Mouse (Mus musculus) intestine, embryonic 15.5 days (tissue): ENCODE data around the gene Otos. TPM values are rescaled to one million over a fixed set of nuclear protein-coding genes. Genes with fewer than 3 reads are reported as not detected.

Experiments
- ATAC-seq: fragments of 200-750 bp; cut with Nextera tagmentation; 2 replicates; pipeline ENCODE4 v1.8.0; 2017; ENCODE audit warnings: moderate TSS enrichment, moderate library complexity
- H3K27ac ChIP-seq: fragments of 300-500 bp; sonication (generic); 2 replicates; pipeline ENCODE4 v1.5.1; 2015; ENCODE audit warnings: mild to moderate bottlenecking, inconsistent platforms
- H3K27me3 ChIP-seq: fragments of 300-500 bp; sonication (generic); replicated peaks from 2 replicates; pipeline ENCODE4 v1.6.1; 2015; ENCODE audit warnings: inconsistent platforms
- H3K36me3 ChIP-seq: fragments of 300-500 bp; sonication (generic); 2 replicates; pipeline ENCODE4 v1.6.1; 2015; ENCODE audit warnings: inconsistent platforms
- H3K4me1 ChIP-seq: fragments of 300-500 bp; sonication (generic); replicated peaks from 2 replicates; pipeline ENCODE4 v1.6.1; 2015; ENCODE audit warnings: inconsistent platforms
- H3K4me2 ChIP-seq: fragments of 300-500 bp; sonication (generic); replicated peaks from 2 replicates; pipeline ENCODE4 v1.6.1; 2015; ENCODE audit warnings: mild to moderate bottlenecking, inconsistent platforms
- H3K4me3 ChIP-seq: fragments of 300-500 bp; sonication (generic); replicated peaks from 2 replicates; pipeline ENCODE4 v1.5.1; 2015; ENCODE audit warnings: inconsistent platforms
- H3K9ac ChIP-seq: fragments of 300-500 bp; sonication (generic); 2 replicates; pipeline ENCODE4 v1.6.1; 2015; ENCODE audit warnings: inconsistent platforms
- H3K9me3 ChIP-seq: fragments of 300-500 bp; sonication (generic); 2 replicates; pipeline ENCODE4 v1.6.1; 2016; ENCODE audit warnings: inconsistent platforms
- WGBS: fragments of 180-500 bp; shearing (Covaris S2); methylation state at CpG from one replicate; pipeline ENCODE4 v1.1.7; 2015; 5-methylcytosine and 5-hydroxymethylcytosine counted together
- polyA plus RNA-seq: library from polyadenylated mRNA; unstranded; fragments of >200 nt; fragmentation: Nextera tagmentation; extraction: Ambion mirVana; gene quantifications from 2 replicates; pipeline ENCODE4 v1.2.1, GENCODE M21; 2015

The Otos gene
- polyA plus RNA-seq, 1 experiment from 2014 or later = 0.15 TPM

DNA sequence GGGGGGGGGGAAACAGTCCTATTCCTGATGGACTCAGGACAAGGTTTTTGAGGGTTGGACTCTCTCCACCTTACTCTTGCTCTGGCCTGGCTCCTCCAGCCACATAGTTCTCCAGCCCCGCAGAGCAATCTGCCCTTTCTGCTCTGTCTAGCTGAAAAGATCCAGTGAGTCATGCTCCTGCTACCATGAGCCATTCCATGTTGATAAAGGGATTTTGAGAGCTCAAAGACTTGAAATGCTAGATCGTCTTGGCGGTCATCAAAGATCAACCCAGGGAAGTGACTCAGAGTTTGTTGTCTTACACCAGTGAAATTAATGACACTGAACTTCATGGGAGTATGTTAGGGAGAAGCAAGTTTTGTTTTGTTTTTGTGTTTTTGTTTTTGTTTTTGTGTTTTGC, 20.8 kb upstream of the Otos start:
- H3K9me3 ChIP-seq = no peaks in the 10 kb centered on the region
- no peak for ATAC-seq
- no peak overlapping the region for H3K4me3 ChIP-seq
- H3K9ac ChIP-seq = no peak overlapping the region
- H3K36me3 ChIP-seq = no peaks in the 10 kb centered on the region
- H3K27ac ChIP-seq = no peak overlapping the region
- 84% methylated on average over 3 of the region's 3 CpGs for WGBS
- H3K4me2 ChIP-seq = no peak overlapping the region
- no peaks in the 10 kb centered on the region for H3K4me1 ChIP-seq
- H3K27me3 ChIP-seq = no peaks in the 10 kb centered on the region

DNA sequence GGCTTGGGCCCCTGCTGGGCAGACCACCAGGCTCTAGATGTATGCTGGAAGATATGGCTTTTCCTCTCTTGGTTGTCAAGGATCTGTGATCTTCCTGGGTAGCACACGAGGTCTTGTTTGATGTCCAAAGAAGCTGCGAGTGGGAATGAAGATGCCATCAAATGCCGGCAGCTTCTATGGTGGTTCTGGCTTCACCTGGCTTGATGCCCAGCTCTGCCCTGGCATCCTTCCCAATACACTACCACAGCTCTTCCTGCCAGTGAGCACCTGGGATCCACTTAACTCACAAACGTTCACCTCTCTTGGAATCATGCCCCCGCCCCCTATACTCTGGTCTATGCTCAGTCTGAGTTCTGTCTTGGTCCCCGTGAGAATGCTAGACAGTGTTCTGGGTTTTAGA, 18.5 kb upstream of the Otos start:
- no peak overlapping the region for H3K4me3 ChIP-seq
- no peak overlapping the region for H3K27ac ChIP-seq
- no peak overlapping the region for H3K4me2 ChIP-seq
- H3K9ac ChIP-seq = no peak overlapping the region
- no peak for ATAC-seq
- H3K36me3 ChIP-seq = no peaks in the 10 kb centered on the region
- H3K4me1 ChIP-seq = no peaks in the 10 kb centered on the region
- H3K9me3 ChIP-seq = no peaks in the 10 kb centered on the region
- WGBS = 73% methylated on average over 6 of the region's 6 CpGs
- H3K27me3 ChIP-seq = no peaks in the 10 kb centered on the region

DNA sequence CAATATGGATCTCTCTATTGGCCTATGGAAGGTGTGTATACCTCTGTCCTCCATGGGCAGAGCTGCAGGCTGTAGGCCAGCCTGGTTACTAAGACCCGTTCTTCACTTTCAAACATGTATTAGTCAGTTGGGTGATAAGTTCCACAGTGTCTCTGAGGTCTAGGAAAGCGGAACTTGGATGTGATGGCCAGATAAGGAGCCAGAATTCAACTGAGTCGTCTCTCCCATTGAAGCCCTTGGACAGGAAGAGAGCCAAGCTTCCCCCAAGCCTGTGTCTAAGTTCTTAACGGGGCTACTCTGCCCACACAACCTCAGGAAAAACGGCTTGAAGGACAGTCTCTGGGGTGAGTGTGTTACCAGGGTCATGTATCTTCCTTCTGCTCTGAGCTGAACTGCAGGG, 10.8 kb upstream of the Otos start:
- ATAC-seq = no peak
- no peaks in the 10 kb centered on the region for H3K4me1 ChIP-seq
- no peaks in the 10 kb centered on the region for H3K9me3 ChIP-seq
- 57% methylated on average over 5 of the region's 5 CpGs for WGBS
- H3K4me2 ChIP-seq = no peak overlapping the region
- H3K9ac ChIP-seq = no peak overlapping the region
- no peak overlapping the region for H3K4me3 ChIP-seq
- no peaks in the 10 kb centered on the region for H3K27me3 ChIP-seq
- no peaks in the 10 kb centered on the region for H3K36me3 ChIP-seq
- no peak overlapping the region for H3K27ac ChIP-seq

GRCm38 (mm10) chr1:92657025-92657820, 8.6 kb upstream of the Otos start:
- Histone ChIP-seq H3K9me3 (no peaks in the 10 kb centered on the region), H3K4me1 (no peaks in the 10 kb centered on the region), H3K4me3 (no peak overlapping the region), H3K36me3 (no peaks in the 10 kb centered on the region), H3K9ac (no peak overlapping the region), H3K27me3 (no peaks in the 10 kb centered on the region), H3K27ac (no peak overlapping the region), H3K4me2 (no peak overlapping the region)
- 76% methylated on average over 11 of the region's 11 CpGs for WGBS
- no peak for ATAC-seq

GRCm38 (mm10) chr1:92654676-92655075, 6.0 kb upstream of the Otos start:
- Histone ChIP-seq H3K4me3 (no peak overlapping the region), H3K9ac (no peak overlapping the region), H3K9me3 (no peaks in the 10 kb centered on the region), H3K27ac (no peak overlapping the region), H3K27me3 (no peaks in the 10 kb centered on the region), H3K4me2 (no peak overlapping the region), H3K36me3 (no peaks in the 10 kb centered on the region), H3K4me1 (no peaks in the 10 kb centered on the region; the same call in 1 of the 2 replicates)
- no peak for ATAC-seq
- WGBS = 59% methylated on average over 2 of the region's 2 CpGs

DNA sequence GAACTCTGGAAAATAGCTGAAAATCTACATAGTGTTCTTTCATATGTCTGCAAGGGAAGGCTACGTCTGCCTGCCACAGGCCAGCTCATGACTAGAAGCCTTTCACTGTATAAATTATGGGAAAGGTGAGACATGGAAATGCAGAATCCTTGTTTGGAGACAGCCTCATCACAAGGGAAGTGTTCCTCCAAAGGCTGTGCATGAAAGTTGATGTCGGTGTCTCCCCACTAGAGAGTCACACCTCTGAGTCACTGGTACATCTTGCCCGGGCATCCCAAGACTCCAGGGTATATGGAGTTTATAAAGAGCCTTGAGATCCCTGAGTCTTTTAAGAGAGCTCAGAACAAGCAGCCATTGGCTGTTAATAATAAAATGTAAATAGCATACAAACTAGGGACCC, 4.5 kb upstream of the Otos start:
- WGBS = 84% methylated on average over 3 of the region's 3 CpGs
- H3K4me2 ChIP-seq = no peak overlapping the region
- no peaks in the 10 kb centered on the region for H3K9me3 ChIP-seq
- H3K9ac ChIP-seq = no peak overlapping the region
- no peak for ATAC-seq
- no peaks in the 10 kb centered on the region; the same call in 1 of the 2 replicates for H3K4me1 ChIP-seq
- H3K4me3 ChIP-seq = no peak overlapping the region
- no peak overlapping the region for H3K27ac ChIP-seq
- H3K36me3 ChIP-seq = no peaks in the 10 kb centered on the region
- no peaks in the 10 kb centered on the region for H3K27me3 ChIP-seq

GRCm38 (mm10) chr1:92651467-92651866, 2.8 kb upstream of the Otos start:
- no peaks in the 10 kb centered on the region; the same call in 1 of the 2 replicates for H3K4me1 ChIP-seq
- no peak for ATAC-seq
- no peak overlapping the region for H3K4me2 ChIP-seq
- H3K27ac ChIP-seq = no peak overlapping the region
- no peaks in the 10 kb centered on the region for H3K9me3 ChIP-seq
- no peaks in the 10 kb centered on the region for H3K27me3 ChIP-seq
- H3K9ac ChIP-seq = no peak overlapping the region
- 59% methylated on average over 3 of the region's 3 CpGs for WGBS
- H3K36me3 ChIP-seq = no peaks in the 10 kb centered on the region
- H3K4me3 ChIP-seq = no peak overlapping the region

- WGBS = 45% methylated on average over 10 of the region's 10 CpGs
- Histone ChIP-seq H3K27ac (no peak overlapping the region), H3K27me3 (no peaks in the 10 kb centered on the region), H3K4me1 (no peaks in the 10 kb centered on the region; the same call in 1 of the 2 replicates), H3K9me3 (no peaks in the 10 kb centered on the region), H3K4me2 (0 out of 2 replicates have a peak overlapping the region, but pooled peaks have one; percentile 7), H3K4me3 (no peak overlapping the region), H3K9ac (no peak overlapping the region), H3K36me3 (no peaks in the 10 kb centered on the region)
- ATAC-seq = 0 out of 2 replicates have a peak, but pooled peaks have one; percentile 14
Measured at GRCm38 (mm10) chr1:92648197-92648596, 444 bp downstream of the Otos start.

DNA sequence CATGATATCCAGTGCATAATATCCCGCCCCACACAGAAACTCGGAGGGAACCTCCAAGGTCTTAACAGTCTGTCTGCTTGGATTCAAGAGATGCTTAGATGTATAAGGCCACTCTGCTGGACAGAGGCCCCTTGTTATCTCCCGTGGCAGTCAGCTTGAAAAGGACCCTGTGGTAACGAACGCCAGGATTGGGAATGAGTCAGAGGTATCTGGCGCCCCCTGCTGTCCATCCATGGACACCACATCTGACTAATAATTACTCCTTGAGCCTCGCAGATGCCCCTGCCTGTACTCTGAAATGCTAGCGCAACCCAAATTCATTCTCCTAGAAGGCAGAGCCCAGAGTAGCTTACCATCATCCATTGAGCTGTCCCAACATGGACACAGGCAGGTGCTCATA, 889 bp downstream of the Otos start:
- Histone ChIP-seq H3K27me3 (no peaks in the 10 kb centered on the region), H3K4me1 (no peaks in the 10 kb centered on the region; the same call in 1 of the 2 replicates), H3K4me2 (0 out of 2 replicates have a peak overlapping the region, but pooled peaks have one; percentile 7), H3K9me3 (no peaks in the 10 kb centered on the region), H3K9ac (no peak overlapping the region), H3K27ac (no peak overlapping the region), H3K36me3 (no peaks in the 10 kb centered on the region), H3K4me3 (no peak overlapping the region)
- peak; percentile 67 for ATAC-seq
- 7% methylated on average over 8 of the region's 8 CpGs for WGBS

DNA sequence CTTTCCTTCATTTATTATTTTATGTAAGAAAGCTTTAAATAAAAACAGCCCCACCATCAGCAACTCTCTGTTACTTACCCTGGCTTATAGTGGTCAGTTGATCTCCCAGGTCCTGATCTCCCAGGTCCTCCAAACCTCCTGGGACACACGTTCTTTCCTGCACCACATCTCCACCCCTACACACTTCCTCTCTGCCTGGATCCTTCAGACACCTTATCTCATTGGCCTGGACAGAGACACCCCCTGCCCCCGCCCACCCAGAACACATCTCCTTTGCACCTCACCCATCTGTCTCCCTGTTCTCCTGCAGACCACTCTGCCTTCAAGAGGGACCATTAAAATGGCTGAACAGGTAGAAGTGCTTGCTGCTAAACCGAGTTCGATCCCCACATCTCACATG, 1.6 kb downstream of the Otos start:
- Histone ChIP-seq H3K4me1 (peaks cover 5% of the 10 kb centered on the region; the same call in 1 of the 2 replicates), H3K9me3 (no peaks in the 10 kb centered on the region), H3K27me3 (no peaks in the 10 kb centered on the region), H3K27ac (no peak overlapping the region), H3K4me3 (no peak overlapping the region), H3K36me3 (no peaks in the 10 kb centered on the region), H3K4me2 (no peak overlapping the region), H3K9ac (no peak overlapping the region)
- WGBS = 79% methylated on average over 4 of the region's 4 CpGs
- ATAC-seq = no peak

DNA sequence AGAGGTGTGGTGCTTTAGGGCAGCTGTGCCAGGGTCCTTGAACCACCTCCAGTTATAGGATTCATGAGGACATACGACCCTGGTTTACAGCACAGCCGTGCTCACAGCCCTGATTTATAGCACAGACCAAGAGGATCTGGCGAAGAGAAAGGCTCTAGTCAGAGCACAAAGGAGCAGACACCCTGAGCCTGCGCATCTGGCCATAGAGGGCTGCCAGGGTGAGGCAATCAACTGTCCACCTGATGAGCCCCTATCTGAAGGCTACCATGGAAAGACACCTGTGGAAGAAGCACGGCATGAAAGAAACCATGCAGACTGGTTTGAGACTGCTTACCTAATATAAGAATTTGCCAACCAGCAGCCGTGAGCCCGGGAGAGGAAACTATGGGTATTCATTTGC, 2.0 kb downstream of the Otos start:
- H3K27ac ChIP-seq = no peak overlapping the region
- peaks cover 5% of the 10 kb centered on the region; the same call in 1 of the 2 replicates for H3K4me1 ChIP-seq
- 66% methylated on average over 7 of the region's 7 CpGs for WGBS
- H3K9me3 ChIP-seq = no peaks in the 10 kb centered on the region
- no peak overlapping the region for H3K9ac ChIP-seq
- H3K36me3 ChIP-seq = no peaks in the 10 kb centered on the region
- no peak overlapping the region for H3K4me2 ChIP-seq
- H3K4me3 ChIP-seq = no peak overlapping the region
- no peak for ATAC-seq
- no peaks in the 10 kb centered on the region for H3K27me3 ChIP-seq

DNA sequence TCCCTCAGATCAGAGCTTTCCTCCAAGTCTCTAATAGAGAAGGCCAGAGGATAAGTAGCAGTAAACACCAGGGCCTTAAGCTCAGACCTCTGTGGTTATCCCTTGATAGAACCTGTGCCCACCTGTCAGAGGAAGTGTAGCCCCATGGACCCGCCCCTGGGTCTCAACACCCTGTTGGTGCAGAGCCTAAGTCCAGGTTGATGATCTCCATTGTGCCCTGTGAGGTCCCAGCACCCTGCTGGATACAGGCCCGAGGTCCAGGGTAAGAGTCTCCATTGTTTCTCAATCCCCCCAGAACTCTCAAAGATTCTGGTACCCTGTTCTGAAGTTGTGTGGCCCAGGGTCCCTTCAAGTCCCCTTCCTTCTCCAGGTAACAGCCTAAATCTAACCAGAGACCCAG, 2.5 kb downstream of the Otos start:
- Histone ChIP-seq H3K4me1 (peaks cover 5% of the 10 kb centered on the region), H3K27ac (no peak overlapping the region)

GRCm38 (mm10) chr1:92644916-92645315, 3.7 kb downstream of the Otos start:
- H3K9ac ChIP-seq = no peak overlapping the region
- no peaks in the 10 kb centered on the region for H3K9me3 ChIP-seq
- no peak overlapping the region for H3K4me3 ChIP-seq
- peaks cover 17% of the 10 kb centered on the region for H3K4me1 ChIP-seq
- H3K27me3 ChIP-seq = no peaks in the 10 kb centered on the region
- H3K4me2 ChIP-seq = no peak overlapping the region
- WGBS = 81% methylated on average over 5 of the region's 5 CpGs
- no peak overlapping the region for H3K27ac ChIP-seq
- no peak for ATAC-seq
- H3K36me3 ChIP-seq = no peaks in the 10 kb centered on the region

More for the DNA sequence above, 2.5 kb downstream of the Otos start:
- H3K4me2 ChIP-seq = no peak overlapping the region
- no peaks in the 10 kb centered on the region for H3K27me3 ChIP-seq
- no peak overlapping the region for H3K9ac ChIP-seq
- no peak overlapping the region for H3K4me3 ChIP-seq
- WGBS = 53% methylated on average over 2 of the region's 2 CpGs
- H3K36me3 ChIP-seq = no peaks in the 10 kb centered on the region
- ATAC-seq = no peak
- H3K9me3 ChIP-seq = no peaks in the 10 kb centered on the region
